Mouse (Mus musculus) retina, postnatal 7 days (tissue): ENCODE data around the gene Nup214.

Experiments
- DNase-seq: peaks from one replicate; pipeline ENCODE4 v3.0.0-alpha.2; 2012; ENCODE audit warnings: low read depth, low spot score

Nup214 gene

GRCm38 (mm10) chr2:31974141-31974808, at the start of gene Nup214:
TSS of gene Nup214 (plus strand) at chr2:31974436.
- DNase-seq: peak; percentile 97

GRCm38 (mm10) chr2:31924811-31925210, 49.4 kb upstream of the Nup214 start:
- DNase-seq: no peak

- no peak for DNase-seq
These were observed 48.3 kb upstream of the Nup214 start for GRCm38 (mm10) chr2:31925936-31926335.

GRCm38 (mm10) chr2:31929664-31930063, 44.6 kb upstream of the Nup214 start:
- DNase-seq: no peak

GRCm38 (mm10) chr2:31934551-31934950, 39.7 kb upstream of the Nup214 start:
- no peak for DNase-seq

GRCm38 (mm10) chr2:31935054-31935453, 39.2 kb upstream of the Nup214 start:
- no peak for DNase-seq

GRCm38 (mm10) chr2:31938298-31938697, 35.9 kb upstream of the Nup214 start:
- no peak for DNase-seq

- DNase-seq: no peak
These were observed 31.2 kb upstream of the Nup214 start for GRCm38 (mm10) chr2:31943011-31943410.

- no peak for DNase-seq
These were observed 28.7 kb upstream of the Nup214 start for GRCm38 (mm10) chr2:31945580-31945979.

GRCm38 (mm10) chr2:31948392-31948791, 25.8 kb upstream of the Nup214 start:
- no peak for DNase-seq

- DNase-seq: no peak
These were observed 25.4 kb upstream of the Nup214 start for GRCm38 (mm10) chr2:31948801-31949200.

- peak; percentile 53 for DNase-seq
These were observed 24.0 kb upstream of the Nup214 start, which contains the start of gene Aif1l for GRCm38 (mm10) chr2:31950058-31950871. TSS of gene Aif1l (plus strand) at chr2:31950139.

- DNase-seq: no peak
These were observed 23.3 kb upstream of the Nup214 start for GRCm38 (mm10) chr2:31950966-31951365.

GRCm38 (mm10) chr2:31952236-31952635, 22.0 kb upstream of the Nup214 start:
- DNase-seq: no peak

- no peak for DNase-seq
These were observed 21.5 kb upstream of the Nup214 start for GRCm38 (mm10) chr2:31952725-31953124.

GRCm38 (mm10) chr2:31953687-31954086, 20.5 kb upstream of the Nup214 start:
- DNase-seq: no peak

GRCm38 (mm10) chr2:31954779-31955181, 19.5 kb upstream of the Nup214 start:
- no peak for DNase-seq

- no peak for DNase-seq
These were observed 18.6 kb upstream of the Nup214 start for GRCm38 (mm10) chr2:31955686-31956085.

- no peak for DNase-seq
These were observed 17.0 kb upstream of the Nup214 start for GRCm38 (mm10) chr2:31957211-31957610.

GRCm38 (mm10) chr2:31960986-31961385, 13.2 kb upstream of the Nup214 start:
- no peak for DNase-seq

GRCm38 (mm10) chr2:31961791-31962222, 12.4 kb upstream of the Nup214 start:
- DNase-seq: no peak

GRCm38 (mm10) chr2:31962501-31963224, 11.6 kb upstream of the Nup214 start:
- DNase-seq: no peak
